Mouse (Mus musculus) thymus, postnatal 25 days (tissue): ENCODE results near the gene St6gal1.
"Not testable (repeated sequence)": the region's sequence is repeated elsewhere in the genome, so short reads cannot be mapped to it uniquely, and the experiment has no call there.

Experiments
- DNase-seq: peaks from one replicate; pipeline ENCODE4 v3.0.0; 2022

St6gal1 gene

GRCm38 (mm10) chr16:23224671-23225068, at the start of gene St6gal1:
St6gal1 (plus strand) TSS chr16:23224740.
- peak; percentile 94 for DNase-seq

GRCm38 (mm10) chr16:23174855-23175254, 49.7 kb upstream of the St6gal1 start:
- DNase-seq = peak; percentile 60

GRCm38 (mm10) chr16:23175956-23176355, 48.6 kb upstream of the St6gal1 start:
- no peak for DNase-seq

DNA sequence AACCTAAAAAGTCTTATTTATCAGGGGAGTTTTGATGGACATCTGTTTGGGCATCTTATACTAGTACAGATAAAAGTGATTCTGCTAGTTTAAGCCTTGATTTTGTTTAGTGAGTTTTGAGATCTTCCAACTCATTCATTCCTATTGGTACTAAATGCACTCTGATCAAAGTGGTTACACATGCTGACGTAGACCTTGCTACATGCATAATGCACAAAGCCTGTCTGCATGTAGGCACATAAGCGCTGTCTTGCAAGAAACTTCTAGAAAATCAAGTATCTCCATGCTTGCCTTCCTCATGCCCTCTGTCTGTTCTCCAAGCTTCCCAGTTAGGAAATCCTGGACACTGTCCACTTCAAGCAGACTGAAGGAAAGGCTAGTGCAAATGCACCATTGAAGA, 46.7 kb upstream of the St6gal1 start:
- no peak for DNase-seq

- DNase-seq = no peak
Observed at GRCm38 (mm10) chr16:23178796-23179195, 45.7 kb upstream of the St6gal1 start.

GRCm38 (mm10) chr16:23179436-23179835, 45.1 kb upstream of the St6gal1 start:
- DNase-seq = not testable (repeated sequence)

- DNase-seq = no peak
Observed at GRCm38 (mm10) chr16:23181054-23181453, 43.5 kb upstream of the St6gal1 start.

DNA sequence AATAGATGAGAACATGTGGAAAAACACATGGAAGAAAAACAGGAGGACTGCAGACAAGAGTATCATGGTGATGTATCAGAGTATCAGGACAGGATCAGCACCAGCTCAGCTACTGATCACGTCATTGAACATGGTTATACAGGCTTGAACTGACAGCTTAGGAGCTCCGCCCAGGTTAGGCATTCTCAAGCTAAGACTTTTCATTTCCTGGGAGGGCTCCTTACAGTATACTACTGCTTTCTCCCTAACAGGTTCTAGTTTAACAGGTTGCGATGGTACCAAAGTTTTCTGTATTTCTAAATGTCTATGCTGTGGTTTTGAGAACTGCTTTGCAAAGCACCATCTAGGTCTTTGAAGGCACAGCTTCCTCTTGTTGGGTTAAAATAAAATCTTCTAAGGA, 43.1 kb upstream of the St6gal1 start:
- DNase-seq = peak; percentile 50

- DNase-seq = no peak
Observed at GRCm38 (mm10) chr16:23181942-23182597, 42.5 kb upstream of the St6gal1 start.

DNA sequence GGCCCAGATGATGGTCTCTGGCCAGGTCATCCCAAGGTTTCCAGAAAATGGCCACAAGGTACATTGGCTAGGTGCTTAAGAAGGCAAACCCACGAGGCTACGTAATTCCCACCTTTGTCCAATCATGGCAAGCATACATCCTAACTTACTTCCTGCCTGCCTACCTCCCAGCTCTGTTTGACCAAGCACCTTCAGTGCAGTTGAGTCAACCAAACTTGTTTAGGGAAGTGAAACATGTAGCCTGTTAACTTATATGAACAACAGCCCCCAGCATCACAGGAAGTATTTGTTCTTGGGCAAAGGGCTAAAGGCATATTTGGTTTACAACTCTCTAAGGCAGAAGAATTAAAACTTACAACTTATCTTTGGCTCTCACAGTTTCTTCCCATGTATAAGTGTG, 38.7 kb upstream of the St6gal1 start:
- no peak for DNase-seq

- DNase-seq = no peak
Observed at GRCm38 (mm10) chr16:23186418-23186817, 38.1 kb upstream of the St6gal1 start.

GRCm38 (mm10) chr16:23187983-23188382, 36.6 kb upstream of the St6gal1 start:
- no peak for DNase-seq

DNA sequence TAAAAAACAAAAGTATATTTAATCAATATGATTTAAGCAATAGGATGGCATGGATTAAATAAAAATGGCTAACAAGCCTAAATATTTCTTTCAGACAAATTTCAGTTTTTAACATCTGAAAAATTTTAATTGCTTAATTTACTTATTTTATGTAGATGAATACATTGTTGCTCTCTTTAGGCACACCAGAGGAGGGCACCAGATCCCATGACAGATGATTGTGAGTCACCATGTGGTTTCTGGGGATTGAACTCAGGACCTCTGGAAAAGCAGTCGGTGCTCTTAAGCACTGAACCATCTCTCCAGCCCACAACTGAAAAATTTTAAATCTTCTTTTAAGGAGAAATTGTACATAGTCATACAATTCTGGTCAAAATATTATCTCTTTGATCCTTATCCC, 34.9 kb upstream of the St6gal1 start:
- no peak for DNase-seq

GRCm38 (mm10) chr16:23191560-23192242, 32.8 kb upstream of the St6gal1 start:
- DNase-seq = no peak

DNA sequence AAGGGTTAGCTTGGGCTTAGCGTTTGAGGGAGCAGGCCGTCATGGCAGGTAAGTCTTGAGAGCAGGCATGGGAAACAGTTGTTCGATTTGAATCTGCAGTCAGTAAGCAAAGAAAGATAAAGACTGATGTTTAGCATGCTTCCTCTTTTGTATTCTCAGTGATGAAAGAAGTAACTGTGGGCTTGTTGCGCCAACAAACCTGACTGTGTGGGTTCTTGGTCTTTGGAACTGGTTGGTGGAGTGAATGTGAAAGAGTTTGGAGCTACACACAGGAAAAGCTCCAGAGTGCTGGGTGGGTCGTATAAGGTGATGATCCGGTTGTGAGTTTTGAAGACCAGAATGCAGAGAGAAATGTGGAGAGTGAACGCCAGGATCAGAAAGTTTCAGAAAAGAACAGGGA, 28.9 kb upstream of the St6gal1 start:
- no peak for DNase-seq

DNA sequence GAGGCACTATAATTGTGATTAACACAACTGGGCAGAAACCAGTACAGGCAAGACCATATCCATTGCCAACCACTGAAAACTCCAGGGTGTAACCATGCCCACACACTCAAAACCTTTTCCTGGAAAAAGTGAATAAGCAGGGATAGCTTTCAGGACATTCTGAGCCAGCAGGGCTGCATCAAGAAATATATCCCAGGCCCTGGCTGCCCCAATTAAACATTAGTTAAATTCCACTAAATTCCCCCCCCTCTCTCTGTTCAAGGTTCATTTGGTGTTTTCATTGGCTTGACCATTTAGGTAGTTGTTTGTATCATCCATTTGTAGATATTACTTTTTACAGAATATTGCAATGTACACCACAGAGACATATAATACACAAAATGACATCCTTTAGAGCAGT, 28.2 kb upstream of the St6gal1 start:
- no peak for DNase-seq

DNA sequence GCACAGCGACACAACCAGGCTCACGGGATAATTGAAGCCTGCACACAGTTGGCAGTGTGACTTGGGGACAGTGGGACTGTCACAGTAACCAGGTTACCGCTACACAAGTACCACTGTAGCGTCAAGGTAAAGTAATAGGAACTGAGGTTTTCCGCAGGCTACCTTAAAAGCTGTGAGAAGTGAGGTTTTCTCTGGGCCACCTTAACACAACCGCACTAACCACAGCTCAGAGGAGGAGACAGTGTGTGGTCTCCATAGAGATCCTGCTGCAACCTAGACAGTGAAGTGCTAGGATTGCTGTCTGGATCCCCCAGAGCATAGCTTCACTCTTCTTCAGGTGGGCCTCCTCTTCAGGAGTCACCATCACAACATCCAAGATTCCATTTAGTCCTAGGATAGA, 27.7 kb upstream of the St6gal1 start:
- no peak for DNase-seq

GRCm38 (mm10) chr16:23201498-23201897, 23.0 kb upstream of the St6gal1 start:
- DNase-seq = no peak

GRCm38 (mm10) chr16:23214314-23214713, 10.2 kb upstream of the St6gal1 start:
- DNase-seq = no peak

GRCm38 (mm10) chr16:23215241-23215900, 9.2 kb upstream of the St6gal1 start:
- no peak for DNase-seq

GRCm38 (mm10) chr16:23216366-23216765, 8.2 kb upstream of the St6gal1 start:
- DNase-seq = no peak

DNA sequence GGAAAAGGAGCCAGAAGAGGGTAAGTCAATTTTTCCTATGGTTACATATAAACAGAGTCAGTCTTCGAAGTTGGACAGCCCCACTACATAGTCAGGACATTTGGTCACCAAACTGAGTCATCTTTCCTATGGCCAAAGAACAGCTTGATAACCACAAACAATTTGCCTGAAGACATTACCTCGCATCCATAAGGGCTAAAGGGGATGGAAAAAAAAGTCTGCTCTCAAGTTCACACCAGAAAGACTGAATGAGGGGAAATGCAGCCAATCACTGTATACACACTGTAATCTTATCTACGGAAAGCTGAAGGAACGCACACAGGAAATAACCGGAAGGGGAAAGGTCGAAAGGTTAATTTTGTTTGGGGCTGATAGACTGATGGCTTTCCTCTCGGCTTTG, 6.2 kb upstream of the St6gal1 start:
- DNase-seq = no peak

DNA sequence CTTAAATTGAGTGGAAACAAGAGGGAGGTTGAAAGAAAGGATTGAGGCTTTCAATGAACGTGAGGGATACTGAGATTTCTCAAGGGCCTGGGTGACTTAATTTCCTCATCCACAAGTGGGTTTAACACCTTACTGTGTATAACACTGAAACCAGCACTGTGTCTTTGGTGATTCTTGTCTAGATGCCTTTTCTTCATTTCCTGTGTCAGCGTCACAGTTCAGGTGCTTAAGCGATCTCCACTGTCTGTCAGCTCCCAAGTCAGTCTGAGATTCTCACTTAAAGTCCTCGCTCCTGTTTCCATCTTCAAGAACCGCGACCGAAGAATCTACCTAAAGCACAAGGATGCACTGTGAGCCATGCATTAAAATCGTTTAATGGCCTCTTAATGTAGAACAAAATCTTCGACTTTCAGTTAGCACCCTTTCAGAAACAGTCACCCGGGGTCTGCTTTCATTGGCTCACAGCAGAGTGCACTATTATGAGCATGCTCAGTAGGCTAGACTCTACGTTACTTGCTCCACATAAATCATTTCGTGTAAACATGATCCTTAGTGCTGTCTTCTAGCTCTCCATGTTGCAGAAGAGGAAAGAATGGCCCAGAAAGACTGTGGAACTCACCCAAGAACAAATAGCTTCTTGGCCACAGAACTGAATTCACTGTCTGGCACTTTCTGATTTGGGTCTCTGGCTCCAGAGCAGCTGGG, 1.2 kb upstream of the St6gal1 start:
- DNase-seq = peak; percentile 64
